Mouse (Mus musculus) erythroblast, embryonic 14.5 days (primary cell): ENCODE data around the gene Stx12.

ENCODE experiments used
- GATA1 ChIP-seq: IDR thresholded peaks from 2 replicates; pipeline ENCODE4 v1.6.1; 2012; ENCODE audit warnings: low read length, inconsistent platforms, mixed read lengths
- TAL1 ChIP-seq: IDR thresholded peaks from 3 replicates; pipeline ENCODE4 v1.6.1; 2012; ENCODE audit warnings: low read length, inconsistent platforms, mixed read lengths

GRCm38 (mm10) chr4:132823614-132824366, 60.5 kb downstream of the Stx12 start:
- TF ChIP-seq GATA1 (no peak), TAL1 (no peak)
